Mouse (Mus musculus) myocyte (in vitro differentiated cells): ENCODE results near the gene Osbpl11. TPM values are rescaled to one million over a fixed set of nuclear protein-coding genes. Genes with fewer than 3 reads are reported as not detected.

Experiments used
- H3K27me3 ChIP-seq: one replicate; pipeline ENCODE4 v1.6.1; 2011; ENCODE audit not compliant: control insufficient read depth, insufficient read depth, insufficient read length
- H3K36me3 ChIP-seq: one replicate; pipeline ENCODE4 v1.6.1; 2011; ENCODE audit not compliant: control insufficient read depth, insufficient read depth
- H3K4me2 ChIP-seq: one replicate; pipeline ENCODE4 v1.6.1; 2011; ENCODE audit warnings: low read depth, control low read depth
- H3K4me3 ChIP-seq: one replicate; pipeline ENCODE4 v1.5.1; 2011; ENCODE audit warnings: mild to moderate bottlenecking, control low read depth, moderate library complexity
- H3K79me2 ChIP-seq: one replicate; pipeline ENCODE4 v1.6.1; 2011; ENCODE audit not compliant: control insufficient read depth, insufficient read depth
- H3ac ChIP-seq: one replicate; pipeline ENCODE4 v1.6.1; 2011; ENCODE audit not compliant: control insufficient read depth, insufficient read length
- CEBPB ChIP-seq: IDR thresholded peaks from 2 replicates; pipeline ENCODE4 v1.6.1; 2011; ENCODE audit warnings: mild to moderate bottlenecking, moderate library complexity; ENCODE audit not compliant: poor library complexity, insufficient read depth, severe bottlenecking
- E2F4 ChIP-seq: IDR thresholded peaks from one replicate; pipeline ENCODE4 v1.6.1; 2011; ENCODE audit warnings: mild to moderate bottlenecking, control low read depth, moderate library complexity; ENCODE audit not compliant: insufficient read depth
- MAX ChIP-seq: IDR thresholded peaks from one replicate; pipeline ENCODE4 v1.6.1; 2011; ENCODE audit warnings: low read depth, mild to moderate bottlenecking, control low read depth
- MYOD1 ChIP-seq, 3 experiments: IDR thresholded peaks; one replicate each; pipeline ENCODE4 v1.6.1; 2011; ENCODE audit warnings: control low read depth in 2 of 3, low read depth in 2 of 3, mild to moderate bottlenecking in 2 of 3, moderate library complexity in 1 of 3; ENCODE audit not compliant: insufficient read length in 2 of 3, control insufficient read depth in 1 of 3
- MYOG ChIP-seq, 3 experiments: IDR thresholded peaks; one replicate each; pipeline ENCODE4 v1.6.1; 2011; ENCODE audit warnings: control low read depth in 2 of 3, low read depth in 2 of 3, mild to moderate bottlenecking in 2 of 3; ENCODE audit not compliant: insufficient read length in 2 of 3, control insufficient read depth in 1 of 3, insufficient read depth in 1 of 3
- POLR2A ChIP-seq: IDR thresholded peaks from one replicate; pipeline ENCODE4 v1.6.1; 2011; ENCODE audit warnings: low read depth, mild to moderate bottlenecking, control low read depth, moderate library complexity; ENCODE audit not compliant: insufficient read length
- POLR2AphosphoS2 ChIP-seq: IDR thresholded peaks from one replicate; pipeline ENCODE4 v1.6.1; 2011; ENCODE audit warnings: low read depth, control low read depth; ENCODE audit not compliant: insufficient read length
- REST ChIP-seq: IDR thresholded peaks from one replicate; pipeline ENCODE4 v1.6.1; 2011; ENCODE audit warnings: mild to moderate bottlenecking, control low read depth, moderate library complexity; ENCODE audit not compliant: insufficient read depth, insufficient read length
- SRF ChIP-seq: IDR thresholded peaks from one replicate; pipeline ENCODE4 v1.6.1; 2011; ENCODE audit warnings: low read depth; ENCODE audit not compliant: control insufficient read depth, insufficient read length
- TCF12 ChIP-seq: IDR thresholded peaks from one replicate; pipeline ENCODE4 v1.6.1; 2011; ENCODE audit warnings: mild to moderate bottlenecking, control low read depth; ENCODE audit not compliant: poor library complexity, insufficient read depth, severe bottlenecking
- TCF3 ChIP-seq: IDR thresholded peaks from one replicate; pipeline ENCODE4 v1.6.1; 2011; ENCODE audit warnings: low read depth, control low read depth; ENCODE audit not compliant: insufficient read length
- USF1 ChIP-seq: IDR thresholded peaks from one replicate; pipeline ENCODE4 v1.6.1; 2011; ENCODE audit warnings: low read depth, mild to moderate bottlenecking, control low read depth, moderate library complexity
- polyA plus RNA-seq: library from polyadenylated mRNA; unstranded; fragments of >200 nt; fragmentation: generic; extraction: Trizol; gene quantifications from one replicate; pipeline ENCODE4 v1.2.1, GENCODE M21; 2012; ENCODE audit warnings: missing spikeins

Gene Osbpl11
- polyA plus RNA-seq, 1 experiment, result 8.5 TPM

GRCm38 (mm10) chr16:33234128-33234527 lies 49.3 kb downstream of the Osbpl11 start:
- H3K4me2 ChIP-seq, result no peak overlapping the region
- no peaks in the 10 kb centered on the region for H3K27me3 ChIP-seq
- H3K79me2 ChIP-seq, result no peaks in the 10 kb centered on the region
- no peak overlapping the region for H3ac ChIP-seq
- TF ChIP-seq CEBPB (no peak), USF1 (no peak), REST (no peak), MYOD1 (IDR thresholded peaks at IDR 0.05; ENCODE audit: control insufficient read depth in 1 of 3, insufficient read length in 2 of 3, low read depth in 2 of 3) (no peak), MYOG (IDR thresholded peaks at IDR 0.05; ENCODE audit: control insufficient read depth in 1 of 3, insufficient read depth in 1 of 3, insufficient read length in 2 of 3, low read depth in 2 of 3) (no peak), E2F4 (no peak), POLR2A (no peak), TCF12 (no peak), POLR2AphosphoS2 (no peak), TCF3 (no peak), SRF (no peak), MAX (no peak)
- H3K4me3 ChIP-seq, result no peak overlapping the region
- H3K36me3 ChIP-seq, result peaks cover 35% of the 10 kb centered on the region

- Histone ChIP-seq H3K79me2 (no peaks in the 10 kb centered on the region), H3K36me3 (peaks cover 30% of the 10 kb centered on the region), H3K27me3 (no peaks in the 10 kb centered on the region), H3ac (no peak overlapping the region), H3K4me2 (no peak overlapping the region), H3K4me3 (no peak overlapping the region)
- no peak for TF ChIP-seq USF1
- no peak for TF ChIP-seq MAX
- no peak for TF ChIP-seq POLR2AphosphoS2
- TF ChIP-seq SRF, result no peak
- TF ChIP-seq CEBPB, result no peak
- no peak for TF ChIP-seq TCF3
- TF ChIP-seq POLR2A, result no peak
- TF ChIP-seq MYOG (IDR thresholded peaks at IDR 0.05; ENCODE audit: control insufficient read depth in 1 of 3, insufficient read depth in 1 of 3, insufficient read length in 2 of 3, low read depth in 2 of 3), result no peak
- no peak for TF ChIP-seq TCF12
- no peak for TF ChIP-seq E2F4
- no peak for TF ChIP-seq MYOD1 (IDR thresholded peaks at IDR 0.05; ENCODE audit: control insufficient read depth in 1 of 3, insufficient read length in 2 of 3, low read depth in 2 of 3)
- TF ChIP-seq REST, result no peak
These were observed 51.3 kb downstream of the Osbpl11 start for GRCm38 (mm10) chr16:33236151-33236550.

- Histone ChIP-seq H3K4me2 (no peak overlapping the region), H3K27me3 (no peaks in the 10 kb centered on the region), H3K36me3 (peaks cover 41% of the 10 kb centered on the region), H3ac (no peak overlapping the region), H3K79me2 (no peaks in the 10 kb centered on the region), H3K4me3 (no peak overlapping the region)
- TF ChIP-seq MAX (no peak), MYOD1 (IDR thresholded peaks at IDR 0.05; ENCODE audit: control insufficient read depth in 1 of 3, insufficient read length in 2 of 3, low read depth in 2 of 3) (no peak), SRF (no peak), TCF12 (no peak), POLR2AphosphoS2 (no peak), E2F4 (no peak)
These were observed 54.4 kb downstream of the Osbpl11 start for GRCm38 (mm10) chr16:33239305-33239704.

GRCm38 (mm10) chr16:33242046-33242445 lies 57.2 kb downstream of the Osbpl11 start:
- Histone ChIP-seq H3ac (no peak overlapping the region), H3K4me2 (no peak overlapping the region), H3K27me3 (no peaks in the 10 kb centered on the region), H3K36me3 (peaks cover 24% of the 10 kb centered on the region), H3K4me3 (no peak overlapping the region), H3K79me2 (no peaks in the 10 kb centered on the region)
- TF ChIP-seq MYOG (IDR thresholded peaks at IDR 0.05; ENCODE audit: control insufficient read depth in 1 of 3, insufficient read depth in 1 of 3, insufficient read length in 2 of 3, low read depth in 2 of 3) (no peak), POLR2A (no peak), SRF (no peak), MYOD1 (IDR thresholded peaks at IDR 0.05; ENCODE audit: control insufficient read depth in 1 of 3, insufficient read length in 2 of 3, low read depth in 2 of 3) (no peak)

DNA sequence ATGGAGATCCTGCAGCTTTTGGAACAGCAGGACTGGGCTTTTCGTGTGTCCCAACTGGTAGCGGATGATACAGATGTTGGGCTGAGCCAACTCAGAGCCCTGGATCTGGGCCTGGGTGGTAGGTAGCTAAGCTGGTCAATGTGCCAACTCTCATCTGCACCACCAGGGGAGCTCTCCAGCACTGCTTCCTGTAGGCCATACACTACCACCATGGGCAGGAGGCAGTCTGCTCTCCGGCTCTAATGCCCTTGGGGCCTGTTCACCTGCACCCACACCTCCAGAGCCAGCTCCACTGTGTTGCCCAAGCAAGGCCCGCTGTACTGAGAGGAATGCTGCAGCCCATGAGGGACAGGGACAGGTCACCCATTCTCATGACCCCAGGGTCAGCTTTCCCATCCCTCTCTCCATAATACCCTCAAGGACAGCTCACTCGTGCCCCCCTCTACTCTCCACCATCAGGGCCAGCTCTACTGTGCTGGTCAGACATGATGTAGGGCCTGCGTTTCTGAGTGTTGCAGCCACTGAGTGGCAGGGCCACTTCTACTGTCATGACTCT lies 59.3 kb downstream of the Osbpl11 start:
- Histone ChIP-seq H3K79me2 (no peaks in the 10 kb centered on the region), H3K4me3 (no peak overlapping the region), H3K36me3 (peaks cover 17% of the 10 kb centered on the region), H3K4me2 (no peak overlapping the region), H3ac (no peak overlapping the region), H3K27me3 (no peaks in the 10 kb centered on the region)
- TF ChIP-seq POLR2AphosphoS2 (peak; percentile 24), MAX (no peak)
